Mouse (Mus musculus): ENCODE results near the gene Arhgap25.
"Not testable (repeated sequence)": the region's sequence is repeated elsewhere in the genome, so short reads cannot be mapped to it uniquely, and the experiment has no call there.

Gene Arhgap25

GRCm38 (mm10) chr6:87535651-87536050 is 2.6 kb upstream of the Arhgap25 start:
- no peak for DNase-seq (ENCODE audit: low spot score)

GRCm38 (mm10) chr6:87534855-87535575 is 2.0 kb upstream of the Arhgap25 start:
- DNase-seq (ENCODE audit: low spot score): no peak

- no peak for DNase-seq (ENCODE audit: low spot score)
These were observed 1.5 kb downstream of the Arhgap25 start for GRCm38 (mm10) chr6:87531456-87532015.

GRCm38 (mm10) chr6:87530386-87530785 is 2.7 kb downstream of the Arhgap25 start:
- no peak for DNase-seq (ENCODE audit: low spot score)

GRCm38 (mm10) chr6:87527846-87528557 is 5.1 kb downstream of the Arhgap25 start:
- no peak for DNase-seq (ENCODE audit: low spot score)

- DNase-seq (ENCODE audit: low spot score): no peak
These were observed 5.7 kb downstream of the Arhgap25 start for GRCm38 (mm10) chr6:87527366-87527765.

GRCm38 (mm10) chr6:87525126-87525525 is 7.9 kb downstream of the Arhgap25 start:
- DNase-seq (ENCODE audit: low spot score): no peak

GRCm38 (mm10) chr6:87524281-87524680 is 8.8 kb downstream of the Arhgap25 start:
- no peak for DNase-seq (ENCODE audit: low spot score)

- DNase-seq (ENCODE audit: low spot score): no peak
These were observed 9.3 kb downstream of the Arhgap25 start for GRCm38 (mm10) chr6:87523736-87524135.

GRCm38 (mm10) chr6:87523085-87523484 is 10.0 kb downstream of the Arhgap25 start:
- no peak for DNase-seq (ENCODE audit: low spot score)

- DNase-seq (ENCODE audit: low spot score): peak; percentile 57
These were observed 10.8 kb downstream of the Arhgap25 start for GRCm38 (mm10) chr6:87522236-87522635.

- DNase-seq (ENCODE audit: low spot score): not testable (repeated sequence)
These were observed 11.4 kb downstream of the Arhgap25 start for GRCm38 (mm10) chr6:87521705-87522104.

GRCm38 (mm10) chr6:87520572-87520971 is 12.5 kb downstream of the Arhgap25 start:
- no peak for DNase-seq (ENCODE audit: low spot score)

GRCm38 (mm10) chr6:87519809-87520208 is 13.2 kb downstream of the Arhgap25 start:
- no peak for DNase-seq (ENCODE audit: low spot score)

- no peak for DNase-seq (ENCODE audit: low spot score)
These were observed 14.4 kb downstream of the Arhgap25 start for GRCm38 (mm10) chr6:87518622-87519021.

- no peak for DNase-seq (ENCODE audit: low spot score)
These were observed 15.2 kb downstream of the Arhgap25 start for GRCm38 (mm10) chr6:87517753-87518409.

- DNase-seq (ENCODE audit: low spot score): no peak
These were observed 18.7 kb downstream of the Arhgap25 start for GRCm38 (mm10) chr6:87514321-87514720.

- peak; percentile 79 for DNase-seq (ENCODE audit: low spot score)
These were observed 19.9 kb downstream of the Arhgap25 start for GRCm38 (mm10) chr6:87513046-87513767.

GRCm38 (mm10) chr6:87510999-87511398 is 22.1 kb downstream of the Arhgap25 start:
- DNase-seq (ENCODE audit: low spot score): no peak

- no peak for DNase-seq (ENCODE audit: low spot score)
These were observed 23.3 kb downstream of the Arhgap25 start for GRCm38 (mm10) chr6:87509806-87510205.

GRCm38 (mm10) chr6:87504875-87505274 is 28.2 kb downstream of the Arhgap25 start:
- DNase-seq (ENCODE audit: low spot score): no peak

- no peak for DNase-seq (ENCODE audit: low spot score)
These were observed 29.1 kb downstream of the Arhgap25 start for GRCm38 (mm10) chr6:87503976-87504375.
